Mouse (Mus musculus) monocyte, adult 2 months (primary cell): Measurements from ENCODE around the gene Oasl2.
"Not testable (repeated sequence)": the region's sequence is repeated elsewhere in the genome, so short reads cannot be mapped to it uniquely, and the experiment has no call there.

ENCODE experiments used
- DNase-seq, 2 experiments: peaks; one replicate each; pipeline ENCODE4 v3.0.0; 2022; ENCODE audit warnings: low spot score in 2 of 2, low read depth in 1 of 2

The Oasl2 gene

GRCm38 (mm10) chr5:114914855-114915254 lies 18.1 kb downstream of the Oasl2 start:
- no peak for DNase-seq

GRCm38 (mm10) chr5:114915854-114916253 lies 19.1 kb downstream of the Oasl2 start:
- no peak for DNase-seq

GRCm38 (mm10) chr5:114916777-114917176 lies 20.0 kb downstream of the Oasl2 start:
- DNase-seq = peak in 1 of 2 experiments; percentile 11

DNA sequence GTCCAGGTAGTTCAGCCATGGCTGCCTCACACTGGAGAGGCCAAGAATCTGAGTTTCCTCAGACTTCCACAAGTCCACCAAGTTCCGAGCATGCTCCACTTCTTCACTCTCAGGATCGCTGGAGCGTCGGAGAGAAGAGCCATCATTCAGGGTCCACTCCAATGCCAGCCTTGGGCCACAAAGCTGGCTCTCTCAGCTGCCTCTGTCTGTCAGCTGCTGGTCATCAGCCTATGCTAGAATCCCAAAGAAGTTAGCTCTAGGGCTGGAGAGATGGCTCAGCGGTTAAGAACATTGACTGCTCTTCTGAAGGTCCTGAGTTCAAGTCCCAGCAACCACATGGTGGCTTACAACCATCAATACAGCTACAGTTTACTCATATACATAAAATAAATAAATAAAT lies 20.6 kb downstream of the Oasl2 start:
- not testable (repeated sequence) for DNase-seq

DNA sequence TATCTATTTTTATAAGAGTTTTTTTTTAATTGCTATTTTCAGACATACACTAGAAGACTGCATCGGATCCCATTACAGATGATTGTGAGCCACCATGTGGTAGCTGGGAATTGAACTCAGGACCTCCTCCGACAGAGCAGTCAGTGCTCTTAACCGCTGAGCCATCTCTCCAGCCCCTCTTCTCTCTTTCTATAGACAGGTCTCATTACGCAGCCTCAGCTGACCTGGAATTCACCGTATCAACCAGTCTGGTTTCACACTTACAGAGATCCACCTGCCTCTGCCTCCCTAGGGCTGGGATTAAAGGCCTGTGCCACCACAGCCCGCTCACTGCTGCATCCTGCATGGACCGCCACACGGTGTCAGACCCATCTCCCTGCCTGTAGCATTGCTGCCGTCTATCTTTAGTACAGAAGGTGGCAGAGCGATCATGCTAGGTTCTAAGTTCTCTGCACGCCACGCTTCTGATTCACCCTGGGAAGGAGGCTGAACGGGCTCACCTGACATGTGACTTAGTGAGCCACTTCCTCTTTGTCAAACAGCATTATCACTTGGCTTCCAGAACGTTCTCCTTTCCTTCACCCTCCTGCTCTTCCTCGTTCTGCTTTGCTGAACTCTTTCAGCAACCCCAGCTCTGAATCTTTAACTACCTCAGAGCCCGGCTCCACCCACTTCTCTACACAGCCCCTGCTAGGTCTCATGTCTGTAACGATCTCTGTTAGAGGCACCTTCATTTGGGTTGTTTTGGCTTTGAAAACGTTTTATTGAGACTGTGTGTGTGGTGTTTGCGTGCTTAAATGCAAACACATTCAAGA lies 25.0 kb downstream of the Oasl2 start:
- DNase-seq = peak; percentile 72

DNA sequence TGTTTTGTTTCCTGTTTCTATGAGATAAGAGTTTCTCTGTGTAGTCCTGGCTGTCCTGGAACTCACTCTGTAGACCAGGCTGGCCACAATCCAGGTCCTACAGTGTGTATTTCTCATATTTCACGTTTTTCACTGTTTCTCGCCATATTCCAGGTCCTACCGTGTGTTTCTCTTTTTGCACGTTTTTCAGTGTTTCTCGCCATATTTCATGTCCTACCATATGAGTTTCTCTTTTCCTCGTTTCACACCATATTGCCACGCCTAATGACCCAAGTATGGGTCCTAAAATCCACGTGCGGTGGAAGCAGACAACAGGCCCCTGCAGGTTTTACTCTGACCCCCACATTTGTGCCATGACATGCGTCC lies 25.6 kb downstream of the Oasl2 start:
- DNase-seq = no peak

DNA sequence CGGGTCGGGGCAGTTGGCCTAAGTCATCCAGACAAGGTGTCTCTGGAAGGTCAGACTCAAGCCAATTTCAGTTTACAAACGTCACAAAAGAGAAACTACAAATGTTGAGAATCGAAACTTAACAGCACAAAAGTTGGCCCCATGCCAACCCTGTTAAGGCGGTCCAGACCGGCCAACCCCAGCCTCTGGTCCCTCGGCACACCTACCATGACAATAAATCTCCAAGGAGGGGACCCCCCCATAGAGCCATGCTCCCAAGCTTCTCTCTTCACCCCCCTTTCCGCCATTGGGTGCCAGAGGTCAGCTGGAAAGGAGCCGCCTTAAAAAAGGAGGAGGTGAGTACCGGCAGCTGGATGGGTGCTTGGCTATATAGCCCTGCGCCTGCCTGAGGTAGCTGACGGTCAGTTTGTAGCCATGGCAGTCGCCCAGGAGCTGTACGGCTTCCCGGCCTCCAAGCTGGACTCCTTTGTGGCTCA lies 26.3 kb downstream of the Oasl2 start, which contains the start of gene Oasl1:
Gene Oasl1 (plus strand): TSS at position 243 of the 476 bp plus-strand sequence.
- DNase-seq = peak in 1 of 2 experiments; percentile 62

DNA sequence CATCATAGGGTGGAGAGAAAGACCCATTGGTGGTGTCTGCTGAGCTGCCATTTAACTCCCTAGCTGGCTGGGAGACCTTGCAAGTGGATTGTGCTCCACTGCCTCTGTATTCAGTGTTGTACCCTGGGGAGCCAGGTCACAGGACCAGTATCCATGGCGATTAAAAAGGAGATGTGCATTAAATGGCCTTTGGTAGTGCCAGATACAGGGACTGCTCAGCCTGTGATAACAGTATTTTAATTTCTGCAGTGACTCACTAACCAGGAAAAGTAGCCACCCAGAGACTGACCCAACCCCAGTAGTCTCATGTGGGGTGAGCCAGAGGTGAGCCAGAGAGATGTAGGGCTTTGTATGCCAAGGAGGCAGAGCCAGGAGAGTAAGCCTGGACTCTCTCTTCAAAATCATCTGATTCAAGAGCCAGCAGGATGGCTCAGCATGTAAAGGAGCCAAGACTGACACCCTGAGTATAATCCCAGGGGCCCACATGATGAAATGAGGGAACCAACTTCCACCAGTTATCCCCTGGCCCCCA lies 29.5 kb downstream of the Oasl2 start:
- no peak for DNase-seq

- no peak for DNase-seq
Measured at GRCm38 (mm10) chr5:114926753-114927152, 30.0 kb downstream of the Oasl2 start.

- DNase-seq = no peak
Measured at GRCm38 (mm10) chr5:114931626-114932025, 34.9 kb downstream of the Oasl2 start.

DNA sequence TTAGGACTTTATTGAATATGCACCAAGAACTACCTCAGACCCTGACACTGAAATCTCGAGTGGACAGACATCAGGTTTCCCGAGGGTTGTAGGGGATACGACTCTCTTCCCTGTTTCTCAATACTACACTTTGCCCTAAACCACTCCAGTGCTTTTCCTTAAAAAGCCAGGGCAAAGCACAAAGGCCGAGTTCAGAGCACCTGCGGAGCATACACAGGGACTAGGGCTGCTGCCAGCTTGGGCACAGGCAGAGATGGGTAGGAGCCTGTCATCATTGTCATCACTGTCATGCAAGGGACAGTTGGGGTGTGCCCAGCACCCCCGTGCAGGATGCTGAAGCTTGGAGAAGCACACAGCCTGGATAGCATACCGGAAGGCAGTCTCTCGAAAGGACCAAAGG lies 36.5 kb downstream of the Oasl2 start:
- DNase-seq = no peak

DNA sequence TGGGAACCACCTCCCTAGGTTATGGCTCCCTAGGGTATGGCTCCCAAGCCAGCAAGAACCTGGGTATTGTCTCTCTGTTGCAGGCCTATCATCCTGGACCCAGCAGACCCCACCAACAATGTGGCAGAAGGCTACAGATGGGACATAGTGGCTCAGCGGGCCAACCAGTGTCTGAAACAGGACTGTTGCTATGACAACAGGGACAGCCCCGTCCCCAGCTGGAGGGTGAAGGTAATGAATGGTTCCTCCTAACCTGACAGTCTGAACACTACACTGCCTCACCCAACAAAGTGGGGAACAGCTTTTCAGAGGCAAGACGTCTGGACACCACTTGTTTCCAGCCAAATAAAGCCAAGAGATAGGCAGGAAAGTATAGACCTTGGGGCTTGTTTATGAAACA lies 39.1 kb downstream of the Oasl2 start:
- no peak for DNase-seq

- not testable (repeated sequence) for DNase-seq
Measured at GRCm38 (mm10) chr5:114941138-114941537, 44.4 kb downstream of the Oasl2 start.

DNA sequence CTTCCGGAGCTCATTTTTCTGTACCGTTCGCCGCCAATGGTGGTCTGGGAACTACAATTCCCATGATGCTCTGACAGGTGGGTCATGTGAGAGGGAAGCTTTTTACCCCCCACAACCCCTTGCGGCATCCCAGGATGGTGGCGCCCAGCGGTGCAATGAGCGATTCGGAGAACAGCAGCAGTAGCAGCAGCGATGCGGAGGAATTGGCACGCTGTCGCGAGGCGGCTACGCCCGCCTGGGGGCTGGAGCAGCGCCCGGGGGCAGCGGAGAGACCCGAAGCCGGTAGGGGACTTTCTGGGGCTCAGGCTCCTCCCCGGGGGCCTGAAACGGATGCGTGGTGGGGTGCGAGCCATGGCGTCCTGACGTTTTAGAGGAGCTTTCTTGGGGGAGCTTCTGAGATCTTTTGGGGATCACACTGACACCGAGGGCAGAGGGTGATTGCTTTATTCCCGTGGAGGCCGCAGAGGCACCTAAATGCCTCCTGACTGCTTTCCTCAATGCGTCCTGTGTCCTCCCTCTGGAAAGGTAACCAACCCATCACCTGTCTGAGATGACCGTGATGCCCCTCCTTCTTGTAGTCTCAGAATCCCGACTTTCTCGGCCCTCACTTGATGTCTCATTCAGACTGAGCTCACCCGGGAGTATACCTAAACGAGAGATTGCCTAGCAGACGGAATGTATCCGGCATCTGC lies 45.5 kb downstream of the Oasl2 start, which contains the start of gene 2210016L21Rik:
Gene 2210016L21Rik (plus strand): TSS at position 85 of the 692 bp plus-strand sequence.
- DNase-seq = peak; percentile 57 to 61

GRCm38 (mm10) chr5:114942766-114943130 lies 46.0 kb downstream of the Oasl2 start:
- no peak for DNase-seq

GRCm38 (mm10) chr5:114945072-114945471 lies 48.3 kb downstream of the Oasl2 start:
- no peak for DNase-seq

GRCm38 (mm10) chr5:114948891-114949290 lies 52.2 kb downstream of the Oasl2 start:
- no peak for DNase-seq

- DNase-seq = no peak
Measured at GRCm38 (mm10) chr5:114949316-114949715, 52.6 kb downstream of the Oasl2 start.

DNA sequence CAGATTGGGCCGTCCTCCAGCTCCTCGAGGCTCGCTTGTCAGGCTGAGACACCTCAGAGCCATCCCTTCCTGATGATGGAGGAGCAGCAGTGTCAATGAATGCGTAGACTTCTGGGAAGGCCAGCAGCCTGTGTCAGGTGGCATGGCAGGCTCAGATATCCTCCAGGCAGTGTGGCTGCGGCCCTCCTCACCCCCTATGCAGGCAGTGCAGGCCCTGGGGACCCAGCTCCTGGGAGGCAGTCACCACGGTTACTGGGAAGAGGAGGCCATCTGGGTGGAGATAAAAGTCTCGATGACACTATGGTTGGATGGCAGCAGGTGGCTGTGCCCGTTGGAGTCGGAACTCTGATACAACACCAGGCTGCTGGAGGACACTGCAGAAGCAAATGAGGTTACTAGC lies 53.1 kb downstream of the Oasl2 start:
- DNase-seq = no peak

- no peak for DNase-seq
Measured at GRCm38 (mm10) chr5:114950669-114951068, 53.9 kb downstream of the Oasl2 start.

DNA sequence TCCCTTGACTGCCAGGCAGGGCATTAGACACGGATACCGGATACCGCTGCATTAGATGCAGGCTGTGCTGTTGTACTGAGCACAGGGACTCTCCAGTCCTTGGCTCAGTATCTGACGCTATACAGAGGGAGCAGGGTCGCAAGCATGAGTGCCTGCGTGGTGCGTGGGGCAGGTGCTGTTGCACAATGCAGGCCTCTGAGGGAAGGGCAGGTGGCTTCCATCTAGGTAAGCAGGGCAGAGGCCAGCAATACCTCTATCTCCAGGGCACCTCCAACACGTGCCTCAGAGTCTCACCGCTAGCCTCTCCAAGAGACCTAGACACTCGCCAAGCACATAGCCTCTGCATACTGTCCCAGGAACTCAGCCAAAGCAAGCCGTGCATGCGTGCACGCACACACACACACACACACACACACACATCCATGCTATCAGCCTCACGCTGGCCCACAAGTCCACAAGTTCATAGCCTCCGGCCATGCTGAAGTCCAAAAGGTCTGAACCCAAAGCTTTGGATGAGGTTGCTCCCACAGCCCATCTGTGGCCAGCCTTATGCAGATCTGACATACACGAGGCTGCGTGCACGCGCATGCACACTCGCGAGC lies 54.6 kb downstream of the Oasl2 start:
- DNase-seq = no peak

- DNase-seq = no peak
Measured at GRCm38 (mm10) chr5:114953326-114953725, 56.6 kb downstream of the Oasl2 start.
